Mouse (Mus musculus): ENCODE results near the gene Slit3.

DNA sequence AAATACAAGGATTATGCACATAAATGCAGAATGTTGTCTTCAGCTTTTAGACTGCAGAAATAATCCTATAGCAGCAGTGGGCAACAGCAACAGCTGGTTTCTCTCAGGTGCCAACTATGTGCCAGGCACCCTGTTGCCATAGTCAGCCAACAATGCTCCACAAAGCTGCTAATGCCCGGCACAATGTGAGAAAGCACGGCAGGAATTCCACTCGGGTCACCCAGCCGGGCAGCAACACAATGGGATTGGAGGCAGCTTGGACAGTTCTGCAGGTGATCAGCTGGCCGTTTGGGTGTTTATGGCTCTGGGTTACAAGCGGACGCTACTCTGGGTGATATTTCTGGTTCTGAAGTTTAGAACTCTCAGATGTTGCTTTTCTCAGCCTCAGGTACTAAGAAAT lies 248.9 kb downstream of the Slit3 start:
- no peak for TF ChIP-seq ZC3H11A (IDR thresholded peaks at IDR 0.05; ENCODE audit: low read depth, low read length)
- TF ChIP-seq PAX5 (IDR thresholded peaks at IDR 0.05; ENCODE audit: low read length) = no peak
- TF ChIP-seq CTCF (conservative IDR thresholded peaks at IDR 0.05 in 1 of 2, IDR thresholded peaks at IDR 0.05 in 1 of 2; ENCODE audit: low read depth in 2 of 2, low read length in 2 of 2) = no peak
- no peak for TF ChIP-seq E2F4 (IDR thresholded peaks at IDR 0.05; ENCODE audit: insufficient replicate concordance, low read depth, low read length)
- TF ChIP-seq ZMIZ1 (IDR thresholded peaks at IDR 0.05; ENCODE audit: low read depth, low read length) = no peak
- TF ChIP-seq POLR2A (IDR thresholded peaks at IDR 0.05; ENCODE audit: low read depth, low read length) = no peak
- no peak for TF ChIP-seq POLR2AphosphoS2 (IDR thresholded peaks at IDR 0.05; ENCODE audit: low read depth, low read length)
- TF ChIP-seq RCOR1 (conservative IDR thresholded peaks at IDR 0.05; ENCODE audit: low read depth, low read length) = no peak
- TF ChIP-seq KAT2A (IDR thresholded peaks at IDR 0.05; ENCODE audit: insufficient replicate concordance, low read length) = no peak
- TF ChIP-seq MXI1 (IDR thresholded peaks at IDR 0.05; ENCODE audit: low read depth, low read length) = no peak
- TF ChIP-seq UBTF (IDR thresholded peaks at IDR 0.05; ENCODE audit: low read depth, low read length) = no peak
- TF ChIP-seq CHD1 (IDR thresholded peaks at IDR 0.05; ENCODE audit: low read depth, low read length) = no peak
